Mouse (Mus musculus) CH12.LX (cell line): ENCODE results near the gene Lrmda. TPM values are rescaled to one million over a fixed set of nuclear protein-coding genes. Genes with fewer than 3 reads are reported as not detected.

ENCODE experiments used
- DNase-seq: peaks from one replicate; pipeline ENCODE4 v3.0.0-alpha.2; 2013; ENCODE audit errors: extremely low read depth
- H3K27ac ChIP-seq: 2 replicates; pipeline ENCODE4 v1.5.1; 2012; ENCODE audit warnings: low read depth, mild to moderate bottlenecking, control low read depth, moderate library complexity; ENCODE audit not compliant: insufficient read depth
- H3K27me3 ChIP-seq: replicated peaks from 2 replicates; pipeline ENCODE3; 2012; ENCODE audit warnings: inconsistent platforms
- H3K36me3 ChIP-seq, 2 experiments: replicated peaks in 1 of 2; 2 replicates each; pipeline versions ENCODE3 to v1.6.1; 2012; ENCODE audit warnings: inconsistent platforms in 1 of 2, low read length in 1 of 2, mild to moderate bottlenecking in 1 of 2, mixed read lengths in 1 of 2, moderate library complexity in 1 of 2; ENCODE audit not compliant: control insufficient read depth in 1 of 2, insufficient read depth in 1 of 2
- H3K4me1 ChIP-seq, 2 experiments: 2 replicates each; pipeline ENCODE4 v1.6.1; 2012; ENCODE audit warnings: inconsistent platforms in 1 of 2, moderate library complexity in 1 of 2; ENCODE audit not compliant: insufficient read depth in 2 of 2, control insufficient read depth in 1 of 2
- H3K4me2 ChIP-seq: 2 replicates; pipeline ENCODE4 v1.6.1; 2012; ENCODE audit warnings: low read depth, mild to moderate bottlenecking, control low read depth; ENCODE audit not compliant: poor library complexity, insufficient read depth, severe bottlenecking
- H3K4me3 ChIP-seq, 3 experiments: fragments of 150-350 bp in 1 of 3; sonication (generic) in 1 of 3; replicated peaks in 1 of 3; 2 replicates each; pipeline versions ENCODE3 to v1.5.1; 2011 to 2012; ENCODE audit warnings: low read depth in 2 of 3, low read length in 2 of 3, mild to moderate bottlenecking in 2 of 3, moderate library complexity in 2 of 3, control low read depth in 1 of 3, improper control_type of control experiment in 1 of 3, inconsistent platforms in 1 of 3, mixed read lengths in 1 of 3; ENCODE audit not compliant: poor library complexity in 1 of 3
- H3K79me2 ChIP-seq: replicated peaks from 2 replicates; pipeline ENCODE4 v1.6.1; 2012; ENCODE audit warnings: mild to moderate bottlenecking, moderate library complexity; ENCODE audit not compliant: control insufficient read depth, poor library complexity, insufficient read depth, severe bottlenecking; ENCODE audit errors: extremely low read depth
- H3K9ac ChIP-seq: 2 replicates; pipeline ENCODE4 v1.6.1; 2012; ENCODE audit warnings: low read depth, mild to moderate bottlenecking, control low read depth, moderate library complexity; ENCODE audit not compliant: insufficient read depth
- H3K9me3 ChIP-seq: replicated peaks from 2 replicates; pipeline ENCODE3; 2012; ENCODE audit warnings: low read length, inconsistent platforms, mixed read lengths
- BHLHE40 ChIP-seq: IDR thresholded peaks from 2 replicates; pipeline ENCODE4 v1.6.1; 2011; ENCODE audit warnings: mild to moderate bottlenecking, low read depth, low read length, improper control_type of control experiment
- CHD2 ChIP-seq: IDR thresholded peaks from 2 replicates; pipeline ENCODE4 v1.6.1; 2011; ENCODE audit warnings: low read length, improper control_type of control experiment
- CTCF ChIP-seq, 2 experiments: IDR thresholded peaks in 1 of 2; conservative IDR thresholded peaks in 1 of 2; 2 replicates each; pipeline ENCODE4 v1.5.1; 2011 to 2012; ENCODE audit warnings: low read depth in 2 of 2, low read length in 2 of 2, improper control_type of control experiment in 1 of 2, inconsistent platforms in 1 of 2, mild to moderate bottlenecking in 1 of 2, moderate library complexity in 1 of 2
- E2F4 ChIP-seq: IDR thresholded peaks from 2 replicates; pipeline ENCODE4 v1.6.1; 2011; ENCODE audit warnings: low read depth, low read length, improper control_type of control experiment; ENCODE audit not compliant: insufficient replicate concordance
- EP300 ChIP-seq: IDR thresholded peaks from 2 replicates; pipeline ENCODE4 v1.6.1; 2011; ENCODE audit warnings: low read length, improper control_type of control experiment
- ETS1 ChIP-seq: conservative IDR thresholded peaks from 2 replicates; pipeline ENCODE4 v1.6.1; 2012; ENCODE audit warnings: low read depth, mild to moderate bottlenecking, inconsistent platforms, low read length, improper control_type of control experiment, moderate library complexity
- HCFC1 ChIP-seq: IDR thresholded peaks from 2 replicates; pipeline ENCODE4 v1.6.1; 2012; ENCODE audit warnings: low read depth, mild to moderate bottlenecking, inconsistent platforms, low read length, improper control_type of control experiment
- KAT2A ChIP-seq: IDR thresholded peaks from 2 replicates; pipeline ENCODE4 v1.6.1; 2012; ENCODE audit warnings: low read length, improper control_type of control experiment, inconsistent platforms; ENCODE audit not compliant: insufficient replicate concordance
- MAFK ChIP-seq: IDR thresholded peaks from 2 replicates; pipeline ENCODE4 v1.6.1; 2011; ENCODE audit warnings: low read length, improper control_type of control experiment; ENCODE audit not compliant: insufficient replicate concordance
- MAX ChIP-seq: IDR thresholded peaks from 2 replicates; pipeline ENCODE4 v1.6.1; 2011; ENCODE audit warnings: low read length, improper control_type of control experiment
- MXI1 ChIP-seq: IDR thresholded peaks from 2 replicates; pipeline ENCODE4 v1.6.1; 2011; ENCODE audit warnings: mild to moderate bottlenecking, low read depth, low read length, improper control_type of control experiment
- NELFE ChIP-seq: IDR thresholded peaks from 2 replicates; pipeline ENCODE4 v1.6.1; 2011; ENCODE audit warnings: low read depth, low read length, improper control_type of control experiment
- NRF1 ChIP-seq: IDR thresholded peaks from 2 replicates; pipeline ENCODE4 v1.6.1; 2014; ENCODE audit warnings: low read depth, mild to moderate bottlenecking, inconsistent platforms, low read length, improper control_type of control experiment, moderate library complexity
- PAX5 ChIP-seq: IDR thresholded peaks from 2 replicates; pipeline ENCODE4 v1.6.1; 2012; ENCODE audit warnings: low read length, inconsistent platforms, mixed read lengths
- POLR2AphosphoS2 ChIP-seq: IDR thresholded peaks from 2 replicates; pipeline ENCODE4 v1.6.1; 2011; ENCODE audit warnings: low read depth, low read length, improper control_type of control experiment
- RAD21 ChIP-seq: IDR thresholded peaks from 2 replicates; pipeline ENCODE4 v1.6.1; 2011; ENCODE audit warnings: low read depth, mild to moderate bottlenecking, low read length, improper control_type of control experiment, moderate library complexity
- SIN3A ChIP-seq: IDR thresholded peaks from 2 replicates; pipeline ENCODE4 v1.6.1; 2012; ENCODE audit warnings: low read length, improper control_type of control experiment, inconsistent platforms
- SMC3 ChIP-seq: IDR thresholded peaks from 2 replicates; pipeline ENCODE4 v1.6.1; 2011; ENCODE audit warnings: low read depth, low read length, improper control_type of control experiment
- TBP ChIP-seq: conservative IDR thresholded peaks from 2 replicates; pipeline ENCODE4 v1.6.1; 2011; ENCODE audit warnings: low read depth, low read length, improper control_type of control experiment
- UBTF ChIP-seq: IDR thresholded peaks from 2 replicates; pipeline ENCODE4 v1.6.1; 2012; ENCODE audit warnings: low read depth, mild to moderate bottlenecking, inconsistent platforms, low read length, improper control_type of control experiment, moderate library complexity
- ZKSCAN1 ChIP-seq: IDR thresholded peaks from 2 replicates; pipeline ENCODE4 v1.6.1; 2012; ENCODE audit warnings: low read depth, inconsistent platforms, low read length, improper control_type of control experiment, borderline replicate concordance
- dilution Hi-C: fragments of 300-500 bp; cut with MboI; formaldehyde crosslinking; loops from 2 replicates; pipeline ENCODE4 v1.14.3; 2020; ENCODE audit warnings: low sequenced_read_pairs; ENCODE audit not compliant: extremely low pct_unique_long_range_greater_than_20kb, extremely low pct_ligation_motif_present
- in situ Hi-C: fragments of 300-500 bp; cut with MboI; formaldehyde crosslinking; loops from 3 replicates; pipeline ENCODE4 v1.14.3; 2019; ENCODE audit warnings: low sequenced_read_pairs, low pct_ligation_motif_present, low pct_unique_long_range_greater_than_20kb, mixed read lengths
- polyA plus RNA-seq: library from polyadenylated mRNA; unstranded; fragments of >175 nt; gene quantifications from 2 replicates; pipeline ENCODE4 v1.2.1, GENCODE M21; 2012; ENCODE audit warnings: low read depth; ENCODE audit not compliant: insufficient read length
- total RNA-seq, 2 experiments: library from RNA; depleted of rRNA; stranded (reverse); fragments of 300-350 nt in 1 of 2; fragments of >200 nt in 1 of 2; gene quantifications; 2 replicates each; pipeline ENCODE4 v1.2.3; 2012 to 2014

The Lrmda gene
- total and polyA plus RNA-seq, 3 experiments, result 0.89 to 3.7 (median 1.9) TPM

GRCm38 (mm10) chr14:22649411-22649911 is 629.9 kb downstream of the Lrmda start:
- in situ Hi-C loops (no loop called here), dilution Hi-C loops (no loop called here)
- H3K79me2 ChIP-seq, result no peaks in the 10 kb centered on the region
- H3K9ac ChIP-seq, result no peak overlapping the region
- TF ChIP-seq ZKSCAN1, result no peak
- no peak for TF ChIP-seq SMC3
- no peak for TF ChIP-seq MXI1
- no peak for TF ChIP-seq SIN3A
- no peak for TF ChIP-seq MAX
- TF ChIP-seq POLR2AphosphoS2, result no peak
- TF ChIP-seq NRF1, result no peak
- TF ChIP-seq BHLHE40, result no peak
- no peak for TF ChIP-seq UBTF
- TF ChIP-seq MAFK, result no peak
- no peak for TF ChIP-seq CTCF (conservative IDR thresholded peaks at IDR 0.05 in 1 of 2, IDR thresholded peaks at IDR 0.05 in 1 of 2; ENCODE audit: low read depth in 2 of 2, low read length in 2 of 2)
- TF ChIP-seq E2F4, result no peak
- no peak for TF ChIP-seq EP300
- TF ChIP-seq CHD2, result no peak
- TF ChIP-seq RAD21, result no peak
- no peak for TF ChIP-seq NELFE
- TF ChIP-seq ETS1, result no peak
- no peak for TF ChIP-seq TBP
- TF ChIP-seq PAX5, result no peak
- no peak for TF ChIP-seq HCFC1
- no peaks in the 10 kb centered on the region for H3K9me3 ChIP-seq
- no peaks in the 10 kb centered on the region for H3K4me1 ChIP-seq
- H3K27ac ChIP-seq, result no peak overlapping the region
- H3K4me3 ChIP-seq, result no peak overlapping the region
- no peak for DNase-seq
- H3K4me2 ChIP-seq, result no peak overlapping the region
- H3K36me3 ChIP-seq, result no peaks in the 10 kb centered on the region
- no peaks in the 10 kb centered on the region for H3K27me3 ChIP-seq

- no peak overlapping the region for H3K27ac ChIP-seq
- no peak overlapping the region for H3K4me2 ChIP-seq
- in situ Hi-C loops, result no loop called here
- TF ChIP-seq SIN3A (no peak), MAFK (no peak), KAT2A (no peak), RAD21 (no peak), CTCF (conservative IDR thresholded peaks at IDR 0.05 in 1 of 2, IDR thresholded peaks at IDR 0.05 in 1 of 2; ENCODE audit: low read depth in 2 of 2, low read length in 2 of 2) (no peak)
- H3K9ac ChIP-seq, result no peak overlapping the region
- H3K4me1 ChIP-seq, result no peaks in the 10 kb centered on the region
- H3K27me3 ChIP-seq, result no peaks in the 10 kb centered on the region
- dilution Hi-C loops, result no loop called here
- DNase-seq, result no peak
- H3K36me3 ChIP-seq, result no peaks in the 10 kb centered on the region
- no peak overlapping the region for H3K4me3 ChIP-seq
- no peaks in the 10 kb centered on the region for H3K9me3 ChIP-seq
- H3K79me2 ChIP-seq, result no peaks in the 10 kb centered on the region
These were observed 630.8 kb downstream of the Lrmda start for GRCm38 (mm10) chr14:22649985-22650984.
